Mouse (Mus musculus) lung, embryonic 14.5 days (tissue): ENCODE measurements at regions not wholly inside any gene's neighbourhood (a gene's known extent, or its start where the extent isn't known, plus 50 kb on each side); places are given as distances from the start of the nearest gene placed in this dataset.

Experiments
- ATAC-seq: fragments of 200-750 bp; cut with Nextera tagmentation; 2 replicates; pipeline ENCODE4 v1.8.0; 2017; ENCODE audit warnings: mild to moderate bottlenecking, moderate TSS enrichment, moderate library complexity; ENCODE audit not compliant: insufficient read depth
- DNase-seq: peaks from one replicate; pipeline ENCODE4 v3.0.0-alpha.2; 2015
- H3K27ac ChIP-seq: fragments of 300-500 bp; sonication (generic); 2 replicates; pipeline ENCODE4 v1.5.1; 2014; ENCODE audit warnings: low read depth, mild to moderate bottlenecking, moderate library complexity
- H3K27me3 ChIP-seq: fragments of 300-500 bp; sonication (generic); 2 replicates; pipeline ENCODE4 v1.6.1; 2014; ENCODE audit warnings: low read length, control low read depth; ENCODE audit not compliant: insufficient read depth
- H3K36me3 ChIP-seq: fragments of 300-500 bp; sonication (generic); 2 replicates; pipeline ENCODE4 v1.6.1; 2014; ENCODE audit warnings: control low read depth; ENCODE audit not compliant: insufficient read depth
- H3K4me1 ChIP-seq: fragments of 300-500 bp; sonication (generic); 2 replicates; pipeline ENCODE4 v1.6.1; 2014; ENCODE audit warnings: antibody characterized with exemption, control low read depth; ENCODE audit not compliant: insufficient read depth
- H3K4me2 ChIP-seq: fragments of 300-500 bp; sonication (generic); 2 replicates; pipeline ENCODE4 v1.6.1; 2014; ENCODE audit warnings: mild to moderate bottlenecking
- H3K4me3 ChIP-seq: fragments of 300-500 bp; sonication (generic); 2 replicates; pipeline ENCODE4 v1.5.1; 2014; ENCODE audit warnings: low read depth, low read length
- H3K9ac ChIP-seq: fragments of 300-500 bp; sonication (generic); 2 replicates; pipeline ENCODE4 v1.6.1; 2014
- H3K9me3 ChIP-seq: fragments of 300-500 bp; sonication (generic); 2 replicates; pipeline ENCODE4 v1.6.1; 2016; ENCODE audit warnings: low read depth, low read length, control low read depth
- CTCF ChIP-seq: IDR thresholded peaks from 2 replicates; pipeline ENCODE4 v1.5.1; 2016; ENCODE audit warnings: antibody characterized with exemption, low read depth
- WGBS: fragments of 180-500 bp; shearing (Covaris S2); extraction: QIAGEN DNeasy Blood & Tissue Kit; methylation state at CpG from one replicate; pipeline ENCODE4 v1.1.7; 2014; 5-methylcytosine and 5-hydroxymethylcytosine counted together

DNA sequence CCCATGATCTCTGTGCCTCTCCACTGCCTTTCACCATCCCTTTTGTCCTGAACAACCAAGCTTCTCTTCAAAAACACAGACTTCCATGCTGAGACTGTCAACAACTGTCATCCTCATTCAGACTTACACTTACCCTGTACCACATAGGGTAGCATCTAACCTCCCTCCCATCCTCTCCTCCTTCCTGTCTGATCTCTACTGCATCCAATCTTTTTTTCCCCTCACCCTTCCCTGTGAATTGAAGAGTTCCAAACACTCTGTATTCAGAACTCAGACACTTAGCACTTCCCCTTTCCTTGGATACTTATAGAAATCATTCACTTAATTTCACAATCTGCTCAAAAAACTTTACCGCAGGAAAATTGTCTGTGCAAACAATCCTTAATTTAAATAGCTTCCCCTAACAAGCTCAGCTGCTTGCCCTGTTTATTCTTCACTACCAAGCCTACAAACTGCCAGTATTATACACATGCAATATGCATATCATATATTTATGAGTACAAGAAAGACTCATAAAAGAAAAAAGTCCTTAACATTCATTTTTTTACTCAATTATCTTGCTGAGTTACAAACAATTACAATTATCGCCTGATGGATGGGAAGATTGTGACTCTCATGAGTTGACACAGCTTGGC lies 744.6 kb upstream of the Adgrl3 start:
- no peak for DNase-seq
- Histone ChIP-seq H3K9me3 (no peaks in the 10 kb centered on the region), H3K36me3 (no peaks in the 10 kb centered on the region), H3K27me3 (no peaks in the 10 kb centered on the region), H3K9ac (no peak overlapping the region), H3K27ac (no peak overlapping the region), H3K4me2 (no peak overlapping the region), H3K4me1 (no peaks in the 10 kb centered on the region), H3K4me3 (no peak overlapping the region)
- 73% methylated on average over 2 of the region's 2 CpGs for WGBS
- ATAC-seq, result no peak
- TF ChIP-seq CTCF, result no peak
